Mouse (Mus musculus) kidney, adult 2 months (tissue): Measurements from ENCODE around the gene Hcn4. TPM values are rescaled to one million over a fixed set of nuclear protein-coding genes. Genes with fewer than 3 reads are reported as not detected.

ENCODE experiments used
- DNase-seq: peaks from one replicate; pipeline ENCODE4 v3.0.0; 2021
- H3K27ac ChIP-seq: fragments of 200-500 bp; 2 replicates; pipeline ENCODE4 v1.5.1; 2012; ENCODE audit warnings: low read depth, low read length, control low read depth, inconsistent platforms; ENCODE audit not compliant: insufficient read depth
- H3K27me3 ChIP-seq: fragments of 200-500 bp; replicated peaks from 2 replicates; pipeline ENCODE4 v1.6.1; 2012; ENCODE audit warnings: mild to moderate bottlenecking, moderate library complexity, low read length, inconsistent platforms; ENCODE audit not compliant: control insufficient read depth, insufficient read depth
- H3K36me3 ChIP-seq: fragments of 200-500 bp; 2 replicates; pipeline ENCODE4 v1.6.1; 2012; ENCODE audit warnings: mild to moderate bottlenecking, moderate library complexity, low read length, inconsistent platforms; ENCODE audit not compliant: control insufficient read depth, insufficient read depth
- H3K4me1 ChIP-seq: fragments of 200-500 bp; 2 replicates; pipeline ENCODE4 v1.6.1; 2011; ENCODE audit warnings: low read length; ENCODE audit not compliant: control insufficient read depth, insufficient read depth
- H3K4me3 ChIP-seq: fragments of 200-500 bp; 2 replicates; pipeline ENCODE4 v1.5.1; 2011; ENCODE audit warnings: mild to moderate bottlenecking, low read depth, low read length, control low read depth; ENCODE audit not compliant: insufficient read depth
- CTCF ChIP-seq: fragments of 200-500 bp; conservative IDR thresholded peaks from 2 replicates; pipeline ENCODE4 v1.5.1; 2011; ENCODE audit warnings: low read depth, mild to moderate bottlenecking, control low read depth, low read length, moderate library complexity, mixed read lengths; ENCODE audit not compliant: insufficient read depth, insufficient read length
- POLR2A ChIP-seq: fragments of 200-500 bp; IDR thresholded peaks from one replicate; pipeline ENCODE4 v1.6.1; 2011; ENCODE audit warnings: low read depth, low read length, control low read depth
- WGBS: fragments of 180-500 bp; shearing (Covaris S2); methylation state at CpG from one replicate; pipeline ENCODE4 v1.1.7; 2018; 5-methylcytosine and 5-hydroxymethylcytosine counted together
- polyA plus RNA-seq: library from polyadenylated mRNA; depleted of rRNA; stranded (reverse); fragments of >200 nt; gene quantifications from 2 replicates; pipeline ENCODE4 v1.2.3, GENCODE M21; 2012; rRNA removed

Gene Hcn4
- polyA plus RNA-seq, 1 experiment: 0.25 TPM

- no peaks in the 10 kb centered on the region for H3K4me1 ChIP-seq
- no peak for TF ChIP-seq CTCF
- TF ChIP-seq POLR2A: no peak
- DNase-seq: no peak
- 89% methylated on average over 6 of the region's 6 CpGs for whole genome bisulfite sequencing
- H3K4me3 ChIP-seq: no peak overlapping the region
- H3K27ac ChIP-seq: no peak overlapping the region
- peaks cover 4% of the 10 kb centered on the region; the same call in 1 of the 2 replicates for H3K36me3 ChIP-seq
- H3K27me3 ChIP-seq: no peaks in the 10 kb centered on the region
Measured at GRCm38 (mm10) chr9:58891840-58892640, 68.8 kb downstream of the Hcn4 start.

GRCm38 (mm10) chr9:58899602-58900001 is 76.4 kb downstream of the Hcn4 start:
- no peak for DNase-seq
- H3K27me3 ChIP-seq: no peaks in the 10 kb centered on the region
- H3K4me3 ChIP-seq: no peak overlapping the region
- no peaks in the 10 kb centered on the region; the same call in 1 of the 2 replicates for H3K4me1 ChIP-seq
- H3K27ac ChIP-seq: no peak overlapping the region
- peaks cover 3% of the 10 kb centered on the region; the same call in 1 of the 2 replicates for H3K36me3 ChIP-seq
- TF ChIP-seq POLR2A: no peak
- TF ChIP-seq CTCF: no peak

GRCm38 (mm10) chr9:58902869-58903585 is 79.8 kb downstream of the Hcn4 start:
- TF ChIP-seq POLR2A (no peak), CTCF (peak; percentile 57)
- Histone ChIP-seq H3K36me3 (peaks cover 3% of the 10 kb centered on the region; the same call in 1 of the 2 replicates), H3K4me3 (no peak overlapping the region), H3K27ac (no peak overlapping the region), H3K27me3 (no peaks in the 10 kb centered on the region), H3K4me1 (no peaks in the 10 kb centered on the region; the same call in 1 of the 2 replicates)
- 66% methylated on average over 6 of the region's 6 CpGs for WGBS
- DNase-seq: peak; percentile 36

Other genes starting within 250 kb of the Hcn4 start
- gene Nptn, start 241.2 kb upstream of the Hcn4 start, polyA plus RNA-seq: 450 and 540 TPM in 2 replicates
- 0.50 TPM in 1 of 2 replicates, not detected in the other for gene Rec114, start 79.4 kb upstream of the Hcn4 start, polyA plus RNA-seq
- gene Neo1, start 213.0 kb downstream of the Hcn4 start, polyA plus RNA-seq: 21.6 and 25.4 TPM in 2 replicates